22 mouse cellular contexts compared by ENCODE assay signal in genomic region chr10:95170721-95171354, GRCm38 (mm10).
DNase-seq lines count a peak whose midpoint lies in the region; ATAC-seq and TF ChIP-seq lines count a peak whose summit lies in the region.
"Had no signal": no experiment of that assay in that cellular context is flagged by ENCODE, and none has a peak within 500 bp of the region (broad histone marks: within the 10 kb centered on the region; RNA-seq: fewer than 3 reads in every experiment).

No protein-coding gene starts in this region.

- TF ChIP-seq POLR2A in heart, adult 2 months (IDR thresholded peaks at IDR 0.05; ENCODE audit: insufficient read depth, low read depth, low read length), result no peak

- H3K27me3 ChIP-seq in heart, adult 2 months (ENCODE audit: control insufficient read depth, insufficient read depth, low read length), result no peaks in the 10 kb centered on the region
- H3K27me3 ChIP-seq in heart, embryonic 11.5 days (ENCODE audit: control insufficient read depth, insufficient read depth, low read length), result no peaks in the 10 kb centered on the region
- no peaks in the 10 kb centered on the region for H3K27me3 ChIP-seq in lung, postnatal 0 days (replicated peaks; ENCODE audit: insufficient read depth, low read length)
- H3K27me3 ChIP-seq: heart, embryonic 13.5 days; hindbrain, embryonic 13.5 days; Patski had no signal

- peak overlapping the region; percentile 26 for H3K27ac ChIP-seq in heart, adult 2 months
- H3K27ac ChIP-seq in heart, embryonic 11.5 days (ENCODE audit: low read depth, low read length), result no peak overlapping the region
- H3K27ac ChIP-seq in lung, postnatal 0 days (ENCODE audit: low read length), result no peak overlapping the region
- H3K27ac ChIP-seq: heart, embryonic 13.5 days; hindbrain, embryonic 10.5 days; hindbrain, embryonic 13.5 days; hindbrain, postnatal 0 days had no signal

- H3K4me3 ChIP-seq in heart, adult 2 months, result no peak overlapping the region
- H3K4me3 ChIP-seq in heart, embryonic 11.5 days (ENCODE audit: low read depth, low read length), result no peak overlapping the region
- no peak overlapping the region for H3K4me3 ChIP-seq in lung, postnatal 0 days (ENCODE audit: low read depth, low read length)
- H3K4me3 ChIP-seq: heart, embryonic 13.5 days; hindbrain, embryonic 10.5 days; hindbrain, embryonic 13.5 days had no signal

- no peaks in the 10 kb centered on the region for H3K9me3 ChIP-seq in heart, embryonic 11.5 days (replicated peaks; ENCODE audit: control insufficient read depth, low read length)
- no peaks in the 10 kb centered on the region for H3K9me3 ChIP-seq in lung, postnatal 0 days (ENCODE audit: low read length)
- H3K9me3 ChIP-seq: heart, embryonic 13.5 days; hindbrain, embryonic 10.5 days; hindbrain, embryonic 13.5 days had no signal

- no peak overlapping the region for H3K9ac ChIP-seq in heart, adult 2 months (ENCODE audit: low read depth, low read length)
- no peak overlapping the region for H3K9ac ChIP-seq in heart, embryonic 11.5 days (ENCODE audit: low read depth, low read length)
- H3K9ac ChIP-seq in lung, postnatal 0 days (replicated peaks; ENCODE audit: low read depth), result no peak overlapping the region
- H3K9ac ChIP-seq: forebrain, postnatal 0 days; heart, embryonic 13.5 days; hindbrain, embryonic 13.5 days had no signal

- no peaks in the 10 kb centered on the region for H3K79me2 ChIP-seq in heart, adult 2 months (replicated peaks; ENCODE audit: control insufficient read depth, insufficient read depth, low read length)

- no peak overlapping the region for H3K4me2 ChIP-seq in heart, embryonic 11.5 days
- no peak overlapping the region for H3K4me2 ChIP-seq in lung, postnatal 0 days (replicated peaks; ENCODE audit: low read depth, low read length)
- H3K4me2 ChIP-seq: heart, embryonic 13.5 days; hindbrain, embryonic 13.5 days had no signal

- intact Hi-C loops in heart, adult 2 months (cut with DNase I), result no loop called here

- no peaks in the 10 kb centered on the region; the same call in 1 of the 2 replicates for H3K36me3 ChIP-seq in heart, adult 2 months (ENCODE audit: control insufficient read depth, insufficient read depth, low read length)
- no peaks in the 10 kb centered on the region for H3K36me3 ChIP-seq in heart, embryonic 11.5 days (ENCODE audit: control insufficient read depth, insufficient read depth, low read length)
- H3K36me3 ChIP-seq in lung, postnatal 0 days (ENCODE audit: insufficient read depth, low read length), result no peaks in the 10 kb centered on the region
- H3K36me3 ChIP-seq: heart, embryonic 13.5 days; hindbrain, embryonic 10.5 days; hindbrain, embryonic 13.5 days had no signal

- TF ChIP-seq EP300 in heart, adult 2 months (IDR thresholded peaks at IDR 0.05; ENCODE audit: insufficient read depth, low read depth, low read length), result no peak
- TF ChIP-seq EP300 in lung, postnatal 0 days (IDR thresholded peaks at IDR 0.05), result peak; percentile 68

- 48% methylated on average over 9 of the region's 9 CpGs for WGBS in heart, adult 2 months
- WGBS in heart, embryonic 11.5 days (ENCODE audit: insufficient replicate concordance), result 42% methylated on average over 9 of the region's 9 CpGs
- WGBS in lung, postnatal 0 days, result 53% methylated on average over 9 of the region's 9 CpGs

- TF ChIP-seq CTCF in heart, adult 2 months (IDR thresholded peaks at IDR 0.05), result no peak
- no peak for TF ChIP-seq CTCF in lung, postnatal 0 days (IDR thresholded peaks at IDR 0.05)

- no peak for DNase-seq in heart, adult 2 months
- no peak for DNase-seq in lung, postnatal 0 days (ENCODE audit: low spot score)
- DNase-seq in lung, postnatal 14 days, result no peak
- peak; percentile 76 for DNase-seq in NIH3T3 (ENCODE audit: low read depth)
- no peak for DNase-seq in layer of hippocampus, postnatal 25 days (ENCODE audit: extremely low spot score in 1 of 2, low spot score in 1 of 2)
- DNase-seq: adrenal gland, postnatal 10 days; adrenal gland, postnatal 36 days; cerebellum, adult 18-20 months; cerebellum, adult 9-10 months; cerebellum, postnatal 14 days; forebrain, postnatal 0 days; gastrocnemius, postnatal 36 days; kidney, adult 18-20 months had no signal

- H3K4me1 ChIP-seq in heart, adult 2 months (ENCODE audit: control insufficient read depth, insufficient read depth, low read length), result peaks cover 2% of the 10 kb centered on the region; the same call in 1 of the 2 replicates
- peaks cover 12% of the 10 kb centered on the region; the same call in 1 of the 2 replicates for H3K4me1 ChIP-seq in heart, embryonic 11.5 days (ENCODE audit: control insufficient read depth, insufficient read depth, low read length)
- H3K4me1 ChIP-seq in lung, postnatal 0 days (ENCODE audit: insufficient read depth, low read depth, low read length), result 0 out of 2 replicates have a peak, but pooled peaks cover 3% of the 10 kb centered on the region

- ATAC-seq in heart, embryonic 11.5 days (replicated peaks; ENCODE audit: insufficient number of reproducible peaks, low FRiP score, low TSS enrichment), result no peak
- ATAC-seq in lung, postnatal 0 days, result no peak
- ATAC-seq: forebrain, embryonic 14.5 days; forebrain, postnatal 0 days; hindbrain, postnatal 0 days; inflammation-experienced regulatory T-cells, adult 6 months; intestine, embryonic 16.5 days; Patski had no signal
